Mouse (Mus musculus) MEL (cell line): ENCODE results near the gene Cysrt1. TPM values are rescaled to one million over a fixed set of nuclear protein-coding genes. Genes with fewer than 3 reads are reported as not detected.

Experiments
- DNase-seq: peaks from one replicate; pipeline ENCODE4 v3.0.0; 2011; ENCODE audit warnings: low read depth, low spot score
- H3K27ac ChIP-seq: 2 replicates; pipeline ENCODE4 v1.5.1; 2012; ENCODE audit warnings: low read depth, mild to moderate bottlenecking, control low read depth, low read length, moderate library complexity; ENCODE audit not compliant: control insufficient read depth
- H3K27me3 ChIP-seq, 2 experiments: fragments of 150-350 bp in 1 of 2; sonication (generic) in 1 of 2; 2 replicates each; pipeline ENCODE4 v1.6.1; 2012; ENCODE audit warnings: low read length in 2 of 2, mild to moderate bottlenecking in 2 of 2, improper control_type of control experiment in 1 of 2, moderate library complexity in 1 of 2; ENCODE audit not compliant: insufficient read depth in 2 of 2, control insufficient read depth in 1 of 2
- H3K36me3 ChIP-seq, 2 experiments: 2 replicates each; pipeline ENCODE4 v1.6.1; 2012 to 2014; ENCODE audit warnings: low read length in 2 of 2, improper control_type of control experiment in 1 of 2, inconsistent platforms in 1 of 2, mild to moderate bottlenecking in 1 of 2; ENCODE audit not compliant: insufficient read depth in 2 of 2, control insufficient read depth in 1 of 2
- H3K4me1 ChIP-seq, 2 experiments: fragments of 150-350 bp in 1 of 2; sonication (generic) in 1 of 2; 2 replicates each; pipeline ENCODE4 v1.6.1; 2012; ENCODE audit warnings: low read length in 2 of 2, improper control_type of control experiment in 1 of 2, mild to moderate bottlenecking in 1 of 2; ENCODE audit not compliant: insufficient read depth in 2 of 2, control insufficient read depth in 1 of 2
- H3K4me3 ChIP-seq, 2 experiments: fragments of 150-350 bp in 1 of 2; sonication (generic) in 1 of 2; 2 replicates each; pipeline ENCODE4 v1.5.1; 2012; ENCODE audit warnings: low read depth in 2 of 2, low read length in 2 of 2, mild to moderate bottlenecking in 2 of 2, moderate library complexity in 2 of 2, control low read depth in 1 of 2, improper control_type of control experiment in 1 of 2; ENCODE audit not compliant: control insufficient read depth in 1 of 2, insufficient read depth in 1 of 2
- H3K79me2 ChIP-seq: 2 replicates; pipeline ENCODE4 v1.6.1; 2012; ENCODE audit warnings: mild to moderate bottlenecking, low read length, moderate library complexity; ENCODE audit not compliant: control insufficient read depth, poor library complexity, insufficient read depth
- H3K9ac ChIP-seq: 2 replicates; pipeline ENCODE4 v1.6.1; 2012; ENCODE audit warnings: low read depth, mild to moderate bottlenecking, control low read depth, low read length, moderate library complexity; ENCODE audit not compliant: control insufficient read depth, poor library complexity, severe bottlenecking
- H3K9me3 ChIP-seq: fragments of 150-350 bp; sonication (generic); replicated peaks from 2 replicates; pipeline ENCODE4 v1.6.1; 2012; ENCODE audit warnings: mild to moderate bottlenecking, low read length, improper control_type of control experiment, moderate library complexity; ENCODE audit not compliant: insufficient read depth
- CTCF ChIP-seq, 3 experiments: IDR thresholded peaks in 2 of 3; conservative IDR thresholded peaks in 1 of 3; 2 replicates each; pipeline ENCODE4 v1.5.1; 2011 to 2012; ENCODE audit warnings: low read length in 3 of 3, low read depth in 2 of 3, mild to moderate bottlenecking in 2 of 3, improper control_type of control experiment in 1 of 3, inconsistent platforms in 1 of 3, mixed read lengths in 1 of 3, moderate library complexity in 1 of 3; ENCODE audit not compliant: control insufficient read depth in 1 of 3, insufficient read depth in 1 of 3, poor library complexity in 1 of 3, severe bottlenecking in 1 of 3
- E2F4 ChIP-seq: IDR thresholded peaks from 2 replicates; pipeline ENCODE4 v1.6.1; 2011; ENCODE audit warnings: low read depth, low read length, improper control_type of control experiment, borderline replicate concordance
- ELF1 ChIP-seq: IDR thresholded peaks from 2 replicates; pipeline ENCODE4 v1.6.1; 2014; ENCODE audit warnings: low read depth, mild to moderate bottlenecking, inconsistent platforms, low read length, improper control_type of control experiment, moderate library complexity
- EP300 ChIP-seq, 2 experiments: IDR thresholded peaks; 2 replicates each; pipeline ENCODE4 v1.6.1; 2011; ENCODE audit warnings: improper control_type of control experiment in 2 of 2, low read length in 2 of 2, low read depth in 1 of 2, mild to moderate bottlenecking in 1 of 2
- ETS1 ChIP-seq: IDR thresholded peaks from 2 replicates; pipeline ENCODE4 v1.6.1; 2012; ENCODE audit warnings: low read depth, mild to moderate bottlenecking, inconsistent platforms, low read length, improper control_type of control experiment, moderate library complexity
- GABPA ChIP-seq: IDR thresholded peaks from 2 replicates; pipeline ENCODE4 v1.6.1; 2012; ENCODE audit warnings: low read depth, mild to moderate bottlenecking, inconsistent platforms, low read length, improper control_type of control experiment, moderate library complexity
- HCFC1 ChIP-seq: IDR thresholded peaks from 2 replicates; pipeline ENCODE4 v1.6.1; 2012; ENCODE audit warnings: low read depth, mild to moderate bottlenecking, inconsistent platforms, low read length, improper control_type of control experiment, moderate library complexity
- JUND ChIP-seq: IDR thresholded peaks from 2 replicates; pipeline ENCODE4 v1.6.1; 2011; ENCODE audit warnings: low read depth, mild to moderate bottlenecking, improper control_type of control experiment, low read length
- KAT2A ChIP-seq: conservative IDR thresholded peaks from 2 replicates; pipeline ENCODE4 v1.6.1; 2012; ENCODE audit warnings: low read depth, low read length, improper control_type of control experiment, inconsistent platforms
- MAX ChIP-seq: IDR thresholded peaks from 2 replicates; pipeline ENCODE4 v1.6.1; 2011; ENCODE audit warnings: low read length, improper control_type of control experiment
- MAZ ChIP-seq: IDR thresholded peaks from 2 replicates; pipeline ENCODE4 v1.6.1; 2012; ENCODE audit warnings: low read depth, mild to moderate bottlenecking, inconsistent platforms, low read length, improper control_type of control experiment
- MXI1 ChIP-seq: IDR thresholded peaks from 2 replicates; pipeline ENCODE4 v1.6.1; 2011; ENCODE audit warnings: mild to moderate bottlenecking, low read depth, low read length, improper control_type of control experiment
- MYB ChIP-seq: IDR thresholded peaks from 2 replicates; pipeline ENCODE4 v1.6.1; 2011; ENCODE audit warnings: mild to moderate bottlenecking, low read depth, low read length, improper control_type of control experiment
- MYC ChIP-seq: IDR thresholded peaks from 2 replicates; pipeline ENCODE4 v1.6.1; 2011; ENCODE audit warnings: low read depth, mild to moderate bottlenecking, low read length, improper control_type of control experiment, moderate library complexity
- POLR2A ChIP-seq, 2 experiments: IDR thresholded peaks; 2 replicates each; pipeline ENCODE4 v1.6.1; 2011 to 2012; ENCODE audit warnings: low read length in 2 of 2, mild to moderate bottlenecking in 2 of 2, control low read depth in 1 of 2, improper control_type of control experiment in 1 of 2, low read depth in 1 of 2, moderate library complexity in 1 of 2; ENCODE audit not compliant: control insufficient read depth in 1 of 2, insufficient read depth in 1 of 2, poor library complexity in 1 of 2
- POLR2AphosphoS2 ChIP-seq: IDR thresholded peaks from 2 replicates; pipeline ENCODE4 v1.6.1; 2011; ENCODE audit warnings: low read length, improper control_type of control experiment
- POLR2AphosphoS5 ChIP-seq: IDR thresholded peaks from 2 replicates; pipeline ENCODE4 v1.6.1; 2012; ENCODE audit warnings: low read depth, borderline replicate concordance, mild to moderate bottlenecking, inconsistent platforms, low read length, moderate library complexity, mixed read lengths
- SIN3A ChIP-seq: IDR thresholded peaks from 2 replicates; pipeline ENCODE4 v1.6.1; 2012; ENCODE audit warnings: low read length, improper control_type of control experiment, inconsistent platforms
- SMC3 ChIP-seq: IDR thresholded peaks from 2 replicates; pipeline ENCODE4 v1.6.1; 2011; ENCODE audit warnings: low read depth, low read length, improper control_type of control experiment
- TAL1 ChIP-seq: IDR thresholded peaks from 2 replicates; pipeline ENCODE4 v1.6.1; 2012; ENCODE audit warnings: mild to moderate bottlenecking, inconsistent platforms, low read length, moderate library complexity, mixed read lengths
- UBTF ChIP-seq: IDR thresholded peaks from 2 replicates; pipeline ENCODE4 v1.6.1; 2012; ENCODE audit warnings: low read depth, mild to moderate bottlenecking, inconsistent platforms, low read length, improper control_type of control experiment, moderate library complexity, borderline replicate concordance; ENCODE audit not compliant: insufficient read depth
- USF2 ChIP-seq, 2 experiments: IDR thresholded peaks; 2 replicates each; pipeline ENCODE4 v1.6.1; 2011 to 2012; ENCODE audit warnings: improper control_type of control experiment in 2 of 2, low read length in 2 of 2, borderline replicate concordance in 1 of 2, inconsistent platforms in 1 of 2, low read depth in 1 of 2, mild to moderate bottlenecking in 1 of 2; ENCODE audit not compliant: insufficient read depth in 1 of 2
- ZC3H11A ChIP-seq: IDR thresholded peaks from 2 replicates; pipeline ENCODE4 v1.6.1; 2012; ENCODE audit warnings: low read depth, mild to moderate bottlenecking, inconsistent platforms, low read length, improper control_type of control experiment
- ZKSCAN1 ChIP-seq: IDR thresholded peaks from 2 replicates; pipeline ENCODE4 v1.6.1; 2012; ENCODE audit warnings: low read depth, mild to moderate bottlenecking, inconsistent platforms, low read length, improper control_type of control experiment, moderate library complexity
- ZMIZ1 ChIP-seq: IDR thresholded peaks from 2 replicates; pipeline ENCODE4 v1.6.1; 2012; ENCODE audit warnings: low read depth, mild to moderate bottlenecking, inconsistent platforms, low read length, improper control_type of control experiment, moderate library complexity
- polyA plus RNA-seq, 2 experiments: library from polyadenylated mRNA; stranded (reverse) in 1 of 2; unstranded in 1 of 2; fragments of >175 nt in 1 of 2; fragments of >200 nt in 1 of 2; gene quantifications; 2 replicates each; pipeline versions ENCODE4 v1.2.1 to v1.2.4; 2012; ENCODE audit warnings: low replicate concordance in 2 of 2, low read depth in 1 of 2; ENCODE audit not compliant: insufficient read length in 2 of 2, insufficient read depth in 1 of 2, missing spikeins in 1 of 2
- total RNA-seq: library from RNA; depleted of rRNA; stranded (reverse); fragments of 300-350 nt; gene quantifications from 2 replicates; pipeline ENCODE4 v1.2.3, GENCODE M21; 2012

Gene Cysrt1
- total and polyA plus RNA-seq, 3 experiments = 0.15 to 0.19 TPM; not detected in 1

- peaks cover 0 to 12% of the 10 kb centered on the region in 2 experiments; a peak in 3 of 4 replicates for H3K4me1 ChIP-seq
Observed at GRCm38 (mm10) chr2:25244144-25244543, 1.9 kb upstream of the Cysrt1 start.

GRCm38 (mm10) chr2:25243342-25243741, 1.1 kb upstream of the Cysrt1 start:
- Histone ChIP-seq H3K27ac (no peak overlapping the region), H3K27me3 (no peaks in the 10 kb centered on the region), H3K4me1 (peaks cover 0 to 12% of the 10 kb centered on the region in 2 experiments; a peak in 3 of 4 replicates), H3K79me2 (no peaks in the 10 kb centered on the region; the same call in 1 of the 2 replicates), H3K9me3 (no peaks in the 10 kb centered on the region), H3K9ac (no peak overlapping the region), H3K4me3 (no peak overlapping the region; a peak in 1 of 4 replicates), H3K36me3 (no peaks in the 10 kb centered on the region)
- DNase-seq = no peak
- no peak for TF ChIP-seq ZC3H11A
- TF ChIP-seq MAX = no peak
- no peak for TF ChIP-seq ELF1
- no peak for TF ChIP-seq UBTF
- no peak for TF ChIP-seq POLR2AphosphoS5
- TF ChIP-seq EP300 (IDR thresholded peaks at IDR 0.05; ENCODE audit: low read depth in 1 of 2, low read length in 2 of 2) = no peak
- no peak for TF ChIP-seq POLR2AphosphoS2
- no peak for TF ChIP-seq HCFC1
- TF ChIP-seq MXI1 = no peak
- TF ChIP-seq CTCF (IDR thresholded peaks at IDR 0.05 in 2 of 3, conservative IDR thresholded peaks at IDR 0.05 in 1 of 3; ENCODE audit: control insufficient read depth in 1 of 3, insufficient read depth in 1 of 3, low read depth in 2 of 3, low read length in 3 of 3, poor library complexity in 1 of 3, severe bottlenecking in 1 of 3) = no peak
- no peak for TF ChIP-seq MYB
- TF ChIP-seq MYC = no peak
- TF ChIP-seq USF2 (IDR thresholded peaks at IDR 0.05; ENCODE audit: borderline replicate concordance in 1 of 2, insufficient read depth in 1 of 2, low read depth in 1 of 2, low read length in 2 of 2) = no peak
- TF ChIP-seq KAT2A = no peak

More at GRCm38 (mm10) chr2:25244144-25244543, 1.9 kb upstream of the Cysrt1 start:
- Histone ChIP-seq H3K27ac (no peak overlapping the region), H3K79me2 (no peaks in the 10 kb centered on the region; the same call in 1 of the 2 replicates), H3K9me3 (no peaks in the 10 kb centered on the region), H3K27me3 (no peaks in the 10 kb centered on the region), H3K4me3 (no peak overlapping the region)
- TF ChIP-seq E2F4 = no peak
- TF ChIP-seq, all 39 proteins: peak for 0
- Histone ChIP-seq H3K9ac (no peak overlapping the region), H3K36me3 (no peaks in the 10 kb centered on the region)
- no peak for DNase-seq

- Histone ChIP-seq H3K4me3 (peak overlapping the region; percentile 57 to 64), H3K79me2 (no peaks in the 10 kb centered on the region; the same call in 1 of the 2 replicates), H3K9me3 (no peaks in the 10 kb centered on the region), H3K4me1 (peaks cover 0 to 17% of the 10 kb centered on the region in 2 experiments; a peak in 3 of 4 replicates), H3K36me3 (no peaks in the 10 kb centered on the region), H3K27ac (peak overlapping the region; percentile 56), H3K9ac (peak overlapping the region; percentile 79), H3K27me3 (no peaks in the 10 kb centered on the region)
- no peak for DNase-seq
- TF ChIP-seq E2F4 (no peak), GABPA (no peak), MAZ (no peak), POLR2A (IDR thresholded peaks at IDR 0.05; ENCODE audit: control insufficient read depth in 1 of 2, insufficient read depth in 1 of 2, low read depth in 1 of 2, low read length in 2 of 2, poor library complexity in 1 of 2) (no peak), SMC3 (no peak), SIN3A (0 out of 2 replicates have a peak, but pooled peaks have one; percentile 32), ETS1 (no peak), ZKSCAN1 (no peak), POLR2AphosphoS5 (no peak), ZC3H11A (no peak), EP300 (IDR thresholded peaks at IDR 0.05; ENCODE audit: low read depth in 1 of 2, low read length in 2 of 2) (no peak), ZMIZ1 (no peak), MXI1 (peak; percentile 57; the same call in 1 of the 2 replicates), TAL1 (no peak), CTCF (IDR thresholded peaks at IDR 0.05 in 2 of 3, conservative IDR thresholded peaks at IDR 0.05 in 1 of 3; ENCODE audit: control insufficient read depth in 1 of 3, insufficient read depth in 1 of 3, low read depth in 2 of 3, low read length in 3 of 3, poor library complexity in 1 of 3, severe bottlenecking in 1 of 3) (no peak), MYB (no peak), JUND (no peak)
Observed at GRCm38 (mm10) chr2:25241438-25241775, 845 bp downstream of the Cysrt1 start.
